Mouse (Mus musculus) erythroblast, embryonic 14.5 days (primary cell): ENCODE results near the gene Myo1d.

ENCODE experiments used
- GATA1 ChIP-seq: IDR thresholded peaks from 2 replicates; pipeline ENCODE4 v1.6.1; 2012; ENCODE audit warnings: low read length, inconsistent platforms, mixed read lengths
- TAL1 ChIP-seq: IDR thresholded peaks from 3 replicates; pipeline ENCODE4 v1.6.1; 2012; ENCODE audit warnings: low read length, inconsistent platforms, mixed read lengths

DNA sequence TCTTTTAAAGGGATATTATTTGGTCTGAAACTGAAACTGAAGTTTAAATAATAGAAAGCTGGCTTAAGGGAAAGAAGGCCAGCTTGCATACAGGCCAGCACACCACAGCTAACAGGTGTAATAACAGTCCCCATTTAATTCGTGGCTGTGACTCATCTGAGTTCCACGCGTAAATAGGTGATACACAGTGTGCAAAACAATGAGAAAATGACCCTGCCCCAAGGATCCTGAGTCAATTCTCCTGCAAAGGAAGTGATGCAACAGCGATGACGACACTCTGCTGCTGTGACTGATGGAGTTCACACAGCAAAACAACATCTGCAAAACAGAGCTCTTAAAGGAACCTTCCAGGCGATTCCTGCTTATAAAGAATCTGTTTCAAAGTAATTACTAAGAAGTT, 68.5 kb downstream of the Myo1d start:
- TF ChIP-seq GATA1, result no peak
- TF ChIP-seq TAL1, result no peak
